Mouse (Mus musculus): ENCODE data around the gene Hist2h3c1.

Gene Hist2h3c1

DNA sequence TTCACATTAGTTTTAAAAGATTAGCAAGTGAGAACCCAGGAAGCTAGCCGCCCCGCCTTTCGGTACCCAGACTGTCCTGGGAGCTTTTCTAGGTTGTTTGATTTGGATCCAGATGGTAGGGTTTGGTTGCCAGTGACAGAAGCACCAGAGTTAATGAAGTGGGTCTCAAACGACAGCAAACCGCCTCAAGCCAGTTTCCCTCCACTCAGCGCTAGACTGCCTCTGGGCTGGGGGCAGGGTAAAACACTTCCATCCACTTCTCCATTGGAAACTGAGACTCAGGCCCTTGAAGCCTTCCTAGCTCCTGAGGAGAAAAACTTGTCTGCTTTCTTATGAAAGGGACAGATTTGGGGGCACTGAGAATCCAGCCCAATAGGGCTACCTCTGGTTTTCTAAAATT, 46.2 kb downstream of the Hist2h3c1 start:
- no peak for DNase-seq

DNA sequence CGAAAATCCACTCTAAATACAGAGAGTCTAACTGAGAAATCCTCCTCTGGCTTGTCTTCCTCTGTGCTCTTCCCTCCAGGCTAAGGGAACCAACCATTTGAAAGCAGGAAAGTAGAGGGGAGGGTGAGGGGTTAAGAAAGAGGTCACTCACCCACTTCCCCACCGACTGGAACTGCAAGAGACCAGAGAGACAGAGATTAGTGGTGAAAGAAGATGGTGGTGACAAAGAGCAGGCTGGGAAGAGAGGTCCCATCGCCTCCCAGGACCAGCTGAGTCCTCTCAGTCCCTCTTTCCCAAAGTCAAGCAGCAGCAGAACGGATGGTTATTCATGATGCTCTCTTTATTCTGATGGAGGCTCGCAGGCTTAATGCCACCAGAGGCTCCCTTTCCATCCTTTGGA, 46.9 kb downstream of the Hist2h3c1 start:
- no peak for DNase-seq

DNA sequence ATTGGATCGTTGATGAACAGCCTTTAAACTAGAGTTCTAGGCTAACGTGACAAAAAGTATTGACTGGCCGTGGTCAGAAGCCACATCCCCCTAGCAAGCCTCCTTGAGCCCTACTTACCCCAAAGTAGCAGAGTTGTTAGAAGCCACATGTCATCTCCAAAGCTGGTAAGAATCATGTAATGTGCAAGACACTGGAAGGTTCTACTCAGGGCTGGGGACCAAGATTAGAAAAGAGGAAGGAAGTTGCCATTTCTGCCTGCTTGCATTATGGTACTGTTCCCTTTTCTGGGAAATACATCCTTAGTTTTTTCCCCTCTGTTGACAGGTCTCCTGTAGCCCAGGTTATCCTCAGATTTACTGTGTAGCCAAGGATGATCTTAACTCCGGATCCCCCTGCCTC, 47.3 kb downstream of the Hist2h3c1 start, which contains the start of gene Fcgr1:
Gene Fcgr1 (minus strand): TSS at position 183 of the 400 bp plus-strand sequence.
- DNase-seq, result no peak

All from cerebellum, postnatal 36 days (tissue).